ENCODE assay signal across 18 mouse cellular contexts in the genomic region with DNA sequence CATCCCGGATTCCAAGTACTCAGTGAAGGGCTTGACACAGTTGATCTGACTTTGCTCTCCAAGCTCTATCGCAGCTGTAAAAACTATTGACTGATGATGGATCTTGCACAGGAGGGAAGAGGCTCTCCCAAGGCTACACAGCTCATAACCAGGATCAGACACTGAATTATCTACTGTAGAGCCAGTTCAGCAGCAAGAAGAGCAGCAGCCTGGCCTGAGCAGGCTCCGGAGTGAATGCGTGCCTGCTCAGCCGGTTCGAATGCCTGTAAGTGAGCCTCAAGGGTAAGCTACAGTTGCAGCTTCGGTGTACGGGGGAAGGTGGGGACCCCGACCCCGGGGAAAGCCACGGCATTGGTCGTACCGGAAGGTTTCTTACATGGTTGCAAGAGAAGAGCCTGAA.
"Had no signal": no experiment of that assay in that cellular context is flagged by ENCODE, and none has a peak within 500 bp of the region (broad histone marks: within the 10 kb centered on the region; RNA-seq: fewer than 3 reads in every experiment).

No protein-coding gene starts in this region.

- ATAC-seq: midbrain, embryonic 15.5 days had no signal

- H3K36me3 ChIP-seq: kidney, embryonic 15.5 days; liver, embryonic 13.5 days; midbrain, embryonic 12.5 days; midbrain, embryonic 15.5 days; neural tube, embryonic 12.5 days; neural tube, embryonic 15.5 days had no signal

- H3K4me2 ChIP-seq: kidney, embryonic 15.5 days; liver, embryonic 13.5 days; midbrain, embryonic 12.5 days; midbrain, embryonic 15.5 days; neural tube, embryonic 12.5 days; neural tube, embryonic 15.5 days had no signal

- H3K4me3 ChIP-seq: kidney, embryonic 15.5 days; liver, embryonic 13.5 days; midbrain, embryonic 12.5 days; midbrain, embryonic 15.5 days; neural tube, embryonic 12.5 days; neural tube, embryonic 15.5 days had no signal

- H3K9me3 ChIP-seq: kidney, embryonic 15.5 days; liver, embryonic 13.5 days; midbrain, embryonic 12.5 days; midbrain, embryonic 15.5 days; neural tube, embryonic 12.5 days; neural tube, embryonic 15.5 days had no signal

- H3K27ac ChIP-seq: kidney, embryonic 15.5 days; liver, embryonic 13.5 days; midbrain, embryonic 12.5 days; midbrain, embryonic 15.5 days; neural tube, embryonic 12.5 days; neural tube, embryonic 15.5 days; stomach, postnatal 0 days had no signal

- H3K9ac ChIP-seq: kidney, embryonic 15.5 days; liver, embryonic 13.5 days; midbrain, embryonic 12.5 days; midbrain, embryonic 15.5 days; neural tube, embryonic 12.5 days; neural tube, embryonic 15.5 days had no signal

- H3K4me1 ChIP-seq: liver, embryonic 13.5 days had no signal

- DNase-seq: kidney, postnatal 10 days; kidney, postnatal 36 days; liver, embryonic 13.5 days; lung, adult 2 months; lung, postnatal 14 days; lung, postnatal 4 days; right cerebral cortex, adult 18-20 months; right cerebral cortex, postnatal 14 days; right cerebral cortex, postnatal 4 days; thymus, adult 2 months; thymus, postnatal 14 days; thymus, postnatal 4 days had no signal

- H3K27me3 ChIP-seq: kidney, embryonic 15.5 days; liver, embryonic 13.5 days; midbrain, embryonic 12.5 days; midbrain, embryonic 15.5 days; neural tube, embryonic 12.5 days; neural tube, embryonic 15.5 days had no signal
